Mouse (Mus musculus): ENCODE results near the gene Hydin.

GRCm38 (mm10) chr8:110655827-110656226, 389.1 kb downstream of the Hydin start:
- TF ChIP-seq CTCF (IDR thresholded peaks at IDR 0.05; ENCODE audit: borderline replicate concordance, extremely low read depth, insufficient read depth, insufficient read length) (no peak), POLR2A (IDR thresholded peaks at IDR 0.05; ENCODE audit: borderline replicate concordance, extremely low read depth, insufficient read depth, insufficient read length, poor library complexity, severe bottlenecking) (no peak)

All from brain, embryonic 14.5 days (tissue).